Mouse (Mus musculus) erythroblast, embryonic 14.5 days (primary cell): ENCODE measurements at regions not wholly inside any gene's neighbourhood (a gene's known extent, or its start where the extent isn't known, plus 50 kb on each side); places are given as distances from the start of the nearest gene placed in this dataset.

Experiments used
- GATA1 ChIP-seq: IDR thresholded peaks from 2 replicates; pipeline ENCODE4 v1.6.1; 2012; ENCODE audit warnings: low read length, inconsistent platforms, mixed read lengths
- TAL1 ChIP-seq: IDR thresholded peaks from 3 replicates; pipeline ENCODE4 v1.6.1; 2012; ENCODE audit warnings: low read length, inconsistent platforms, mixed read lengths

- TF ChIP-seq GATA1 = no peak
- TF ChIP-seq TAL1 = no peak
Observed at GRCm38 (mm10) chr16:24041403-24041802, 52.8 kb upstream of the Bcl6 start.
